Comparison of ENCODE assay signal across 8 mouse cellular contexts in the genomic region with DNA sequence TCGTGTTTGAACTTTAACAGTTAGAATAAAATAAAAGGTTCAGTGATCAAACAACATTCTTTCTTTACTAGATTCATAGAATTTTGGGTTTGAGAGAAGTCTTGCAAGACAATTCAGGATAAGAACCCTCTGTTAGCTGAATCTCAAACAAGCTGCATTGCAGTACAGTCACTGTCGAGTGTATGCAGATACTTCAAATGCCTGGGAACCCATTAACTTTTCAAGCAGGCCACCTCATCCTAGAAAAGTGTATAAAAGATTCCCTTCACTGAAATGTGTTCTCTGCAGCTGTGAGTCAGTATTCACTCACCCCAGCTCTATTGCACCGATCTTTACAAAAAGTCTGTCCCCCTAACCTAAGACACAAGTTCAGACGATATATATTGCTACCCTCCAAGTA. TPM values are rescaled to one million over a fixed set of nuclear protein-coding genes. Genes with fewer than 3 reads are reported as not detected.
DNase-seq lines count a peak whose midpoint lies in the region; ATAC-seq lines count a peak whose summit lies in the region.

No protein-coding gene starts in this region.

- peak overlapping the region; percentile 67 for H3K4me3 ChIP-seq in heart, embryonic 15.5 days
- peak overlapping the region; percentile 79 for H3K4me3 ChIP-seq in hindbrain, embryonic 14.5 days (replicated peaks; ENCODE audit: low read length)
- H3K4me3 ChIP-seq in midbrain, embryonic 13.5 days (replicated peaks), result peak overlapping the region; percentile 79

- H3K9me3 ChIP-seq in heart, embryonic 15.5 days (replicated peaks), result no peaks in the 10 kb centered on the region
- H3K9me3 ChIP-seq in hindbrain, embryonic 14.5 days (ENCODE audit: control insufficient read depth, low read length), result no peaks in the 10 kb centered on the region
- H3K9me3 ChIP-seq in midbrain, embryonic 13.5 days, result no peaks in the 10 kb centered on the region

- no peak overlapping the region for H3K27ac ChIP-seq in heart, embryonic 15.5 days
- H3K27ac ChIP-seq in hindbrain, embryonic 14.5 days, result no peak overlapping the region
- no peak overlapping the region for H3K27ac ChIP-seq in midbrain, embryonic 13.5 days

- whole genome bisulfite sequencing in heart, embryonic 15.5 days, result 58% methylated on average over 4 of the region's 4 CpGs
- 63% methylated on average over 4 of the region's 4 CpGs for WGBS in hindbrain, embryonic 14.5 days
- 72% methylated on average over 4 of the region's 4 CpGs for WGBS in midbrain, embryonic 13.5 days

- no peak for ATAC-seq in heart, embryonic 15.5 days (replicated peaks; ENCODE audit: insufficient number of reproducible peaks, insufficient read depth, low FRiP score, low read depth)
- ATAC-seq in hindbrain, embryonic 14.5 days (ENCODE audit: low FRiP score), result no peak
- ATAC-seq in midbrain, embryonic 13.5 days, result no peak

- H3K27me3 ChIP-seq in heart, embryonic 15.5 days, result no peaks in the 10 kb centered on the region
- no peaks in the 10 kb centered on the region for H3K27me3 ChIP-seq in hindbrain, embryonic 14.5 days (ENCODE audit: control insufficient read depth, insufficient read depth, low read length)
- H3K27me3 ChIP-seq in midbrain, embryonic 13.5 days, result peaks cover 5% of the 10 kb centered on the region; the same call in 1 of the 2 replicates

- H3K36me3 ChIP-seq in heart, embryonic 15.5 days, result peaks cover 8% of the 10 kb centered on the region; the same call in 1 of the 2 replicates
- peaks cover 33% of the 10 kb centered on the region for H3K36me3 ChIP-seq in hindbrain, embryonic 14.5 days (replicated peaks; ENCODE audit: control insufficient read depth, insufficient read depth)
- peaks cover 23% of the 10 kb centered on the region for H3K36me3 ChIP-seq in midbrain, embryonic 13.5 days

- no peak for DNase-seq in heart, postnatal 36 days
- DNase-seq in Muller cell, postnatal 12 days (ENCODE audit: inconsistent ontology term), result peak; percentile 71
- DNase-seq in hindbrain, embryonic 14.5 days (ENCODE audit: low spot score), result no peak
- no peak for DNase-seq in frontal cortex, adult 2 months (ENCODE audit: extremely low spot score in 1 of 2, low spot score in 1 of 2)
- DNase-seq in right cerebral cortex, adult 18-20 months, result no peak
- DNase-seq in kidney, postnatal 36 days, result no peak

- peak overlapping the region; percentile 90 for H3K4me2 ChIP-seq in heart, embryonic 15.5 days
- H3K4me2 ChIP-seq in hindbrain, embryonic 14.5 days (replicated peaks), result peak overlapping the region; percentile 65
- peak overlapping the region; percentile 78 for H3K4me2 ChIP-seq in midbrain, embryonic 13.5 days (replicated peaks)

- H3K9ac ChIP-seq in heart, embryonic 15.5 days, result peak overlapping the region; percentile 67; the same call in 1 of the 2 replicates
- peak overlapping the region; percentile 72 for H3K9ac ChIP-seq in hindbrain, embryonic 14.5 days
- H3K9ac ChIP-seq in midbrain, embryonic 13.5 days (replicated peaks), result peak overlapping the region; percentile 80

- H3K4me1 ChIP-seq in heart, embryonic 15.5 days (replicated peaks), result peaks cover 11% of the 10 kb centered on the region
- peaks cover 16% of the 10 kb centered on the region for H3K4me1 ChIP-seq in hindbrain, embryonic 14.5 days (replicated peaks; ENCODE audit: control insufficient read depth, insufficient read depth, low read length)
- H3K4me1 ChIP-seq in midbrain, embryonic 13.5 days (replicated peaks), result peaks cover 18% of the 10 kb centered on the region

- intact Hi-C loops in heart, postnatal 36 days (cut with DNase I), result loop anchor here (5.0 kb wide), 1 partner anchor 126 kb away; a partner anchor contains a TSS

RNA-seq across cellular contexts. Expression of a gene that starts 1.2 kb away (rescaled TPM):
- polyA plus RNA-seq in heart, embryonic 15.5 days (2015; fragmentation: Nextera tagmentation; extraction: Ambion mirVana), result 39.7 and 42.7 TPM in 2 replicates
- total RNA-seq in heart, postnatal 36 days (2021), result 10 to 100 TPM; 13.9 to 19.0 TPM
- polyA plus RNA-seq in hindbrain, embryonic 14.5 days (2014; fragmentation: Nextera tagmentation; extraction: Ambion mirVana), result 118 and 121 TPM in 2 replicates
- 111 and 113 TPM in 2 replicates for polyA plus RNA-seq in midbrain, embryonic 13.5 days (2015; fragmentation: Nextera tagmentation; extraction: Ambion mirVana)
- 90.4 and 105 TPM in 2 replicates for polyA plus RNA-seq in frontal cortex, adult 2 months (2012; rRNA removed)
